Mouse (Mus musculus): ENCODE results near the gene Pim1. TPM values are rescaled to one million over a fixed set of nuclear protein-coding genes. Genes with fewer than 3 reads are reported as not detected.

The Pim1 gene
- polyA plus RNA-seq, 1 experiment from 2014 or later = 17.4 TPM

GRCm38 (mm10) chr17:29467030-29467429 is 23.5 kb upstream of the Pim1 start:
- Histone ChIP-seq H3K36me3 (no peaks in the 10 kb centered on the region), H3K27ac (peak overlapping the region; percentile 85), H3K9me3 (no peaks in the 10 kb centered on the region), H3K4me3 (peak overlapping the region; percentile 24), H3K4me1 (peaks cover 56% of the 10 kb centered on the region), H3K9ac (no peak overlapping the region), H3K27me3 (no peaks in the 10 kb centered on the region), H3K4me2 (peak overlapping the region; percentile 57)
- ATAC-seq (ENCODE audit: insufficient number of reproducible peaks, insufficient read depth, low FRiP score, low TSS enrichment, low read depth) = no peak
- WGBS = 23% methylated on average over 11 of the region's 11 CpGs

- Histone ChIP-seq H3K4me2 (no peak overlapping the region), H3K36me3 (no peaks in the 10 kb centered on the region), H3K4me3 (no peak overlapping the region), H3K27ac (no peak overlapping the region), H3K4me1 (peaks cover 15% of the 10 kb centered on the region), H3K27me3 (no peaks in the 10 kb centered on the region), H3K9me3 (no peaks in the 10 kb centered on the region; the same call in 1 of the 2 replicates), H3K9ac (no peak overlapping the region)
- no peak for ATAC-seq (ENCODE audit: insufficient number of reproducible peaks, insufficient read depth, low FRiP score, low TSS enrichment, low read depth)
- WGBS = 95% methylated on average over 10 of the region's 10 CpGs
Observed at GRCm38 (mm10) chr17:29473466-29473865, 17.1 kb upstream of the Pim1 start.

- WGBS = 81% methylated on average over 2 of the region's 2 CpGs
- no peak overlapping the region for H3K4me2 ChIP-seq
- no peaks in the 10 kb centered on the region for H3K36me3 ChIP-seq
- no peak overlapping the region for H3K27ac ChIP-seq
- no peak overlapping the region for H3K9ac ChIP-seq
- ATAC-seq (ENCODE audit: insufficient number of reproducible peaks, insufficient read depth, low FRiP score, low TSS enrichment, low read depth) = no peak
- no peaks in the 10 kb centered on the region; the same call in 1 of the 2 replicates for H3K9me3 ChIP-seq
- H3K4me1 ChIP-seq = peaks cover 15% of the 10 kb centered on the region
- H3K27me3 ChIP-seq = no peaks in the 10 kb centered on the region
- H3K4me3 ChIP-seq = no peak overlapping the region
Observed at GRCm38 (mm10) chr17:29474036-29474435, 16.5 kb upstream of the Pim1 start.

GRCm38 (mm10) chr17:29475142-29475541 is 15.4 kb upstream of the Pim1 start:
- Histone ChIP-seq H3K4me1 (peaks cover 6% of the 10 kb centered on the region), H3K4me2 (no peak overlapping the region), H3K27me3 (no peaks in the 10 kb centered on the region), H3K4me3 (no peak overlapping the region), H3K9me3 (no peaks in the 10 kb centered on the region; the same call in 1 of the 2 replicates), H3K9ac (no peak overlapping the region), H3K27ac (no peak overlapping the region), H3K36me3 (no peaks in the 10 kb centered on the region)
- ATAC-seq (ENCODE audit: insufficient number of reproducible peaks, insufficient read depth, low FRiP score, low TSS enrichment, low read depth) = no peak
- WGBS = 90% methylated on average over 3 of the region's 3 CpGs

- H3K27ac ChIP-seq = no peak overlapping the region
- H3K9ac ChIP-seq = no peak overlapping the region
- H3K36me3 ChIP-seq = no peaks in the 10 kb centered on the region
- no peaks in the 10 kb centered on the region for H3K4me1 ChIP-seq
- H3K4me2 ChIP-seq = no peak overlapping the region
- 68% methylated on average over 4 of the region's 4 CpGs for WGBS
- ATAC-seq (ENCODE audit: insufficient number of reproducible peaks, insufficient read depth, low FRiP score, low TSS enrichment, low read depth) = no peak
- H3K9me3 ChIP-seq = no peaks in the 10 kb centered on the region; the same call in 1 of the 2 replicates
- H3K27me3 ChIP-seq = no peaks in the 10 kb centered on the region
- no peak overlapping the region for H3K4me3 ChIP-seq
Observed at GRCm38 (mm10) chr17:29476461-29476860, 14.1 kb upstream of the Pim1 start.

GRCm38 (mm10) chr17:29477357-29477756 is 13.2 kb upstream of the Pim1 start:
- ATAC-seq (ENCODE audit: insufficient number of reproducible peaks, insufficient read depth, low FRiP score, low TSS enrichment, low read depth) = no peak
- no peaks in the 10 kb centered on the region; the same call in 1 of the 2 replicates for H3K9me3 ChIP-seq
- no peaks in the 10 kb centered on the region for H3K36me3 ChIP-seq
- no peak overlapping the region for H3K4me2 ChIP-seq
- H3K4me3 ChIP-seq = no peak overlapping the region
- no peak overlapping the region for H3K9ac ChIP-seq
- no peaks in the 10 kb centered on the region for H3K4me1 ChIP-seq
- WGBS = 88% methylated on average over 10 of the region's 10 CpGs
- no peaks in the 10 kb centered on the region for H3K27me3 ChIP-seq
- no peak overlapping the region for H3K27ac ChIP-seq

GRCm38 (mm10) chr17:29478271-29478670 is 12.3 kb upstream of the Pim1 start:
- no peak for ATAC-seq (ENCODE audit: insufficient number of reproducible peaks, insufficient read depth, low FRiP score, low TSS enrichment, low read depth)
- Histone ChIP-seq H3K4me3 (no peak overlapping the region), H3K36me3 (no peaks in the 10 kb centered on the region), H3K9me3 (peaks cover 6% of the 10 kb centered on the region), H3K27ac (no peak overlapping the region), H3K27me3 (no peaks in the 10 kb centered on the region), H3K9ac (no peak overlapping the region), H3K4me2 (no peak overlapping the region), H3K4me1 (no peaks in the 10 kb centered on the region)
- 86% methylated on average over 4 of the region's 4 CpGs for WGBS

- Histone ChIP-seq H3K27me3 (no peaks in the 10 kb centered on the region), H3K9ac (no peak overlapping the region), H3K4me1 (no peaks in the 10 kb centered on the region), H3K4me2 (no peak overlapping the region), H3K4me3 (no peak overlapping the region), H3K27ac (no peak overlapping the region), H3K36me3 (no peaks in the 10 kb centered on the region), H3K9me3 (peaks cover 6% of the 10 kb centered on the region; the same call in 1 of the 2 replicates)
- 84% methylated on average over 2 of the region's 2 CpGs for WGBS
- ATAC-seq (ENCODE audit: insufficient number of reproducible peaks, insufficient read depth, low FRiP score, low TSS enrichment, low read depth) = no peak
Observed at GRCm38 (mm10) chr17:29480256-29480655, 10.3 kb upstream of the Pim1 start.

- peaks cover 6% of the 10 kb centered on the region; the same call in 1 of the 2 replicates for H3K9me3 ChIP-seq
- no peak overlapping the region for H3K9ac ChIP-seq
- H3K27ac ChIP-seq = no peak overlapping the region
- no peak overlapping the region for H3K4me3 ChIP-seq
- H3K4me2 ChIP-seq = no peak overlapping the region
- no peaks in the 10 kb centered on the region for H3K27me3 ChIP-seq
- ATAC-seq (ENCODE audit: insufficient number of reproducible peaks, insufficient read depth, low FRiP score, low TSS enrichment, low read depth) = no peak
- H3K36me3 ChIP-seq = no peaks in the 10 kb centered on the region
- no peaks in the 10 kb centered on the region for H3K4me1 ChIP-seq
- WGBS = 93% methylated on average over 7 of the region's 7 CpGs
Observed at GRCm38 (mm10) chr17:29482632-29483031, 7.9 kb upstream of the Pim1 start.

- Histone ChIP-seq H3K4me2 (no peak overlapping the region), H3K27me3 (no peaks in the 10 kb centered on the region), H3K9ac (no peak overlapping the region), H3K4me3 (no peak overlapping the region), H3K27ac (no peak overlapping the region), H3K36me3 (no peaks in the 10 kb centered on the region), H3K4me1 (no peaks in the 10 kb centered on the region), H3K9me3 (peaks cover 6% of the 10 kb centered on the region; the same call in 1 of the 2 replicates)
- ATAC-seq (ENCODE audit: insufficient number of reproducible peaks, insufficient read depth, low FRiP score, low TSS enrichment, low read depth) = no peak
- WGBS = 99% methylated on average over 2 of the region's 2 CpGs
Observed at GRCm38 (mm10) chr17:29483282-29483681, 7.3 kb upstream of the Pim1 start.

GRCm38 (mm10) chr17:29484431-29484830 is 6.1 kb upstream of the Pim1 start:
- no peaks in the 10 kb centered on the region for H3K27me3 ChIP-seq
- 100% methylated on average over 2 of the region's 2 CpGs for WGBS
- H3K4me2 ChIP-seq = no peak overlapping the region
- no peak overlapping the region for H3K4me3 ChIP-seq
- peaks cover 10% of the 10 kb centered on the region for H3K4me1 ChIP-seq
- H3K9me3 ChIP-seq = peaks cover 6% of the 10 kb centered on the region; the same call in 1 of the 2 replicates
- no peak for ATAC-seq (ENCODE audit: insufficient number of reproducible peaks, insufficient read depth, low FRiP score, low TSS enrichment, low read depth)
- H3K9ac ChIP-seq = no peak overlapping the region
- H3K36me3 ChIP-seq = no peaks in the 10 kb centered on the region
- no peak overlapping the region for H3K27ac ChIP-seq

GRCm38 (mm10) chr17:29485336-29486233 is 5.0 kb upstream of the Pim1 start:
- ATAC-seq (ENCODE audit: insufficient number of reproducible peaks, insufficient read depth, low FRiP score, low TSS enrichment, low read depth) = no peak
- WGBS = 69% methylated on average over 3 of the region's 3 CpGs
- H3K9ac ChIP-seq = no peak overlapping the region
- H3K36me3 ChIP-seq = no peaks in the 10 kb centered on the region
- H3K4me2 ChIP-seq = no peak overlapping the region
- H3K4me3 ChIP-seq = no peak overlapping the region
- no peaks in the 10 kb centered on the region for H3K27me3 ChIP-seq
- peaks cover 6% of the 10 kb centered on the region; the same call in 1 of the 2 replicates for H3K9me3 ChIP-seq
- H3K27ac ChIP-seq = no peak overlapping the region
- peaks cover 10% of the 10 kb centered on the region for H3K4me1 ChIP-seq
